Mouse (Mus musculus): ENCODE measurements around the gene Pcyt2. TPM values are rescaled to one million over a fixed set of nuclear protein-coding genes. Genes with fewer than 3 reads are reported as not detected.
A peak's percentile ranks its signal among the peaks of the same experiment; 100 is the strongest.

Pcyt2 gene
- polyA plus RNA-seq (2012; rRNA removed): 432 and 566 TPM in 2 replicates

- TF ChIP-seq CTCF (conservative IDR thresholded peaks at IDR 0.05; ENCODE audit: insufficient read depth, insufficient read length, low read depth, low read length) (no peak), POLR2A (IDR thresholded peaks at IDR 0.05; ENCODE audit: low read depth, low read length) (no peak)
- Histone ChIP-seq H3K4me1 (ENCODE audit: control insufficient read depth, insufficient read depth, low read length) (peaks cover 14% of the 10 kb centered on the region), H3K27ac (ENCODE audit: insufficient read depth, low read depth, low read length) (peak within 1 kb of the TSS; percentile 95), H3K36me3 (ENCODE audit: control insufficient read depth, insufficient read depth, low read length) (peaks cover 5% of the 10 kb centered on the region; the same call in 1 of the 2 replicates), H3K4me3 (ENCODE audit: insufficient read depth, low read depth, low read length) (peak within 1 kb of the TSS; percentile 83), H3K27me3 (replicated peaks; ENCODE audit: control insufficient read depth, insufficient read depth, low read length) (no peaks in the 10 kb centered on the region)
- WGBS: under 1% methylated on average over 56 of the region's 56 CpGs
- peak; percentile 98 for DNase-seq
Measured at GRCm38 (mm10) chr11:120617519-120618112, at the start of gene Pcyt2. TSS of gene Pcyt2 (minus strand) at chr11:120617936.

- TF ChIP-seq CTCF (conservative IDR thresholded peaks at IDR 0.05; ENCODE audit: insufficient read depth, insufficient read length, low read depth, low read length) (no peak), POLR2A (IDR thresholded peaks at IDR 0.05; ENCODE audit: low read depth, low read length) (no peak)
- 26% methylated on average over 3 of the region's 3 CpGs for WGBS
- DNase-seq: no peak
- no peak overlapping the region for H3K4me3 ChIP-seq (ENCODE audit: insufficient read depth, low read depth, low read length)
- H3K27me3 ChIP-seq (replicated peaks; ENCODE audit: control insufficient read depth, insufficient read depth, low read length): no peaks in the 10 kb centered on the region
- H3K4me1 ChIP-seq (ENCODE audit: control insufficient read depth, insufficient read depth, low read length): no peaks in the 10 kb centered on the region
- H3K36me3 ChIP-seq (ENCODE audit: control insufficient read depth, insufficient read depth, low read length): no peaks in the 10 kb centered on the region
- H3K27ac ChIP-seq (ENCODE audit: insufficient read depth, low read depth, low read length): no peak overlapping the region
Measured at GRCm38 (mm10) chr11:120666617-120667016, 48.9 kb upstream of the Pcyt2 start.

- no peak for DNase-seq
- no peak for TF ChIP-seq POLR2A (IDR thresholded peaks at IDR 0.05; ENCODE audit: low read depth, low read length)
- TF ChIP-seq CTCF (conservative IDR thresholded peaks at IDR 0.05; ENCODE audit: insufficient read depth, insufficient read length, low read depth, low read length): no peak
- Histone ChIP-seq H3K4me3 (ENCODE audit: insufficient read depth, low read depth, low read length) (no peak overlapping the region), H3K36me3 (ENCODE audit: control insufficient read depth, insufficient read depth, low read length) (no peaks in the 10 kb centered on the region), H3K27ac (ENCODE audit: insufficient read depth, low read depth, low read length) (no peak overlapping the region), H3K27me3 (replicated peaks; ENCODE audit: control insufficient read depth, insufficient read depth, low read length) (no peaks in the 10 kb centered on the region), H3K4me1 (ENCODE audit: control insufficient read depth, insufficient read depth, low read length) (no peaks in the 10 kb centered on the region; the same call in 1 of the 2 replicates)
- WGBS: 93% methylated on average over 3 of the region's 3 CpGs
Measured at GRCm38 (mm10) chr11:120665406-120665805, 47.7 kb upstream of the Pcyt2 start.

GRCm38 (mm10) chr11:120663714-120664113 is 46.0 kb upstream of the Pcyt2 start:
- peaks cover 7% of the 10 kb centered on the region; the same call in 1 of the 2 replicates for H3K4me1 ChIP-seq (ENCODE audit: control insufficient read depth, insufficient read depth, low read length)
- H3K36me3 ChIP-seq (ENCODE audit: control insufficient read depth, insufficient read depth, low read length): no peaks in the 10 kb centered on the region
- DNase-seq: no peak
- 97% methylated on average over 5 of the region's 5 CpGs for WGBS
- H3K27ac ChIP-seq (ENCODE audit: insufficient read depth, low read depth, low read length): no peak overlapping the region
- no peaks in the 10 kb centered on the region for H3K27me3 ChIP-seq (replicated peaks; ENCODE audit: control insufficient read depth, insufficient read depth, low read length)
- H3K4me3 ChIP-seq (ENCODE audit: insufficient read depth, low read depth, low read length): no peak overlapping the region
- no peak for TF ChIP-seq CTCF (conservative IDR thresholded peaks at IDR 0.05; ENCODE audit: insufficient read depth, insufficient read length, low read depth, low read length)
- no peak for TF ChIP-seq POLR2A (IDR thresholded peaks at IDR 0.05; ENCODE audit: low read depth, low read length)

GRCm38 (mm10) chr11:120662759-120663158 is 45.0 kb upstream of the Pcyt2 start:
- no peak for DNase-seq
- no peaks in the 10 kb centered on the region for H3K27me3 ChIP-seq (replicated peaks; ENCODE audit: control insufficient read depth, insufficient read depth, low read length)
- H3K4me3 ChIP-seq (ENCODE audit: insufficient read depth, low read depth, low read length): no peak overlapping the region
- no peak overlapping the region for H3K27ac ChIP-seq (ENCODE audit: insufficient read depth, low read depth, low read length)
- 62% methylated on average over 6 of the region's 6 CpGs for WGBS
- H3K4me1 ChIP-seq (ENCODE audit: control insufficient read depth, insufficient read depth, low read length): peaks cover 7% of the 10 kb centered on the region; the same call in 1 of the 2 replicates
- H3K36me3 ChIP-seq (ENCODE audit: control insufficient read depth, insufficient read depth, low read length): no peaks in the 10 kb centered on the region
- TF ChIP-seq POLR2A (IDR thresholded peaks at IDR 0.05; ENCODE audit: low read depth, low read length) (no peak), CTCF (conservative IDR thresholded peaks at IDR 0.05; ENCODE audit: insufficient read depth, insufficient read length, low read depth, low read length) (no peak)

- 2% methylated on average over 35 of the region's 35 CpGs for WGBS
- Histone ChIP-seq H3K27me3 (replicated peaks; ENCODE audit: control insufficient read depth, insufficient read depth, low read length) (no peaks in the 10 kb centered on the region), H3K4me3 (ENCODE audit: insufficient read depth, low read depth, low read length) (peak within 1 kb of the TSS; percentile 61), H3K36me3 (ENCODE audit: control insufficient read depth, insufficient read depth, low read length) (no peaks in the 10 kb centered on the region), H3K4me1 (ENCODE audit: control insufficient read depth, insufficient read depth, low read length) (peaks cover 10% of the 10 kb centered on the region; the same call in 1 of the 2 replicates), H3K27ac (ENCODE audit: insufficient read depth, low read depth, low read length) (no peak within 1 kb of the TSS)
- DNase-seq: no peak
- no peak for TF ChIP-seq POLR2A (IDR thresholded peaks at IDR 0.05; ENCODE audit: low read depth, low read length)
- TF ChIP-seq CTCF (conservative IDR thresholded peaks at IDR 0.05; ENCODE audit: insufficient read depth, insufficient read length, low read depth, low read length): no peak
Measured at GRCm38 (mm10) chr11:120661076-120661460, 43.3 kb upstream of the Pcyt2 start, which contains the start of gene Notum. TSS of gene Notum (minus strand) at chr11:120661175.

- no peaks in the 10 kb centered on the region for H3K27me3 ChIP-seq (replicated peaks; ENCODE audit: control insufficient read depth, insufficient read depth, low read length)
Measured at GRCm38 (mm10) chr11:120660301-120661075, 42.8 kb upstream of the Pcyt2 start.

More at GRCm38 (mm10) chr11:120660301-120661075, 42.8 kb upstream of the Pcyt2 start:
- WGBS: under 1% methylated on average over 95 of the region's 95 CpGs
- Histone ChIP-seq H3K4me3 (ENCODE audit: insufficient read depth, low read depth, low read length) (peak overlapping the region; percentile 61), H3K36me3 (ENCODE audit: control insufficient read depth, insufficient read depth, low read length) (no peaks in the 10 kb centered on the region), H3K27ac (ENCODE audit: insufficient read depth, low read depth, low read length) (no peak overlapping the region), H3K4me1 (ENCODE audit: control insufficient read depth, insufficient read depth, low read length) (peaks cover 10% of the 10 kb centered on the region; the same call in 1 of the 2 replicates)
- DNase-seq: peak; percentile 70
- TF ChIP-seq CTCF (conservative IDR thresholded peaks at IDR 0.05; ENCODE audit: insufficient read depth, insufficient read length, low read depth, low read length) (0 out of 2 replicates have a peak, but pooled peaks have one; percentile 16), POLR2A (IDR thresholded peaks at IDR 0.05; ENCODE audit: low read depth, low read length) (no peak)
